Mouse (Mus musculus) small intestine, adult 2 months (tissue): Measurements from ENCODE around the gene Six5.

ENCODE experiments used
- CTCF ChIP-seq: fragments of 200-500 bp; IDR thresholded peaks from 2 replicates; pipeline ENCODE4 v1.5.1; 2012; ENCODE audit warnings: low read depth, mild to moderate bottlenecking, control low read depth, inconsistent platforms, low read length, moderate library complexity, mixed read lengths; ENCODE audit not compliant: insufficient replicate concordance, insufficient read length; ENCODE audit errors: extremely low read depth
- POLR2A ChIP-seq: fragments of 200-500 bp; IDR thresholded peaks from 2 replicates; pipeline ENCODE4 v1.6.1; 2012; ENCODE audit warnings: low read depth, mild to moderate bottlenecking, control low read depth, inconsistent platforms, low read length, moderate library complexity

GRCm38 (mm10) chr7:19057405-19057804 lies 37.0 kb upstream of the Six5 start:
- TF ChIP-seq POLR2A = no peak
- no peak for TF ChIP-seq CTCF
